ENCODE assay signal across 17 mouse cellular contexts in genomic region chr5:148553723-148554122, GRCm38 (mm10). TPM values are rescaled to one million over a fixed set of nuclear protein-coding genes. Genes with fewer than 3 reads are reported as not detected.
DNase-seq lines count a peak whose midpoint lies in the region; ATAC-seq and TF ChIP-seq lines count a peak whose summit lies in the region.
"Had no signal": no experiment of that assay in that cellular context is flagged by ENCODE, and none has a peak within 500 bp of the region (broad histone marks: within the 10 kb centered on the region; RNA-seq: fewer than 3 reads in every experiment).

No protein-coding gene starts in this region.

- peaks cover 26% of the 10 kb centered on the region for H3K4me1 ChIP-seq in heart, embryonic 11.5 days (ENCODE audit: control insufficient read depth, insufficient read depth, low read length)
- H3K4me1 ChIP-seq in megakaryocyte, embryonic 14.5 days: peaks cover 31% of the 10 kb centered on the region
- peaks cover 6% of the 10 kb centered on the region; the same call in 1 of the 2 replicates for H3K4me1 ChIP-seq in lung, postnatal 0 days (ENCODE audit: insufficient read depth, low read depth, low read length)

- peak; percentile 96 for TF ChIP-seq EP300 in lung, postnatal 0 days (IDR thresholded peaks at IDR 0.05)

- no peak for ATAC-seq in heart, embryonic 11.5 days (replicated peaks; ENCODE audit: insufficient number of reproducible peaks, low FRiP score, low TSS enrichment)
- no peak for ATAC-seq in megakaryocyte, adult 5-6 weeks (ENCODE audit: poor library complexity, severe bottlenecking)
- peak; percentile 40 for ATAC-seq in lung, postnatal 0 days
- ATAC-seq: Patski had no signal

- WGBS in heart, embryonic 11.5 days (ENCODE audit: insufficient replicate concordance): 18% methylated on average over 14 of the region's 14 CpGs
- WGBS in lung, postnatal 0 days: 41% methylated on average over 14 of the region's 14 CpGs

- intact Hi-C loops in heart, postnatal 14 days (cut with DNase I): loop anchor here (5.0 kb wide), 1 partner anchor 221 kb away; no protein-coding TSS in a partner anchor
- intact Hi-C loops in gastrocnemius, postnatal 36 days (cut with DNase I): loop anchor here (5.0 kb wide), 2 partner anchors 154 to 239 kb away; no protein-coding TSS in a partner anchor

- H3K4me3 ChIP-seq in heart, embryonic 11.5 days (ENCODE audit: low read depth, low read length): no peak overlapping the region
- peak overlapping the region; percentile 53 for H3K4me3 ChIP-seq in megakaryocyte, embryonic 14.5 days (replicated peaks)
- no peak overlapping the region for H3K4me3 ChIP-seq in lung, postnatal 0 days (ENCODE audit: low read depth, low read length)
- H3K4me3 ChIP-seq: neural tube, embryonic 12.5 days had no signal

- H3K27ac ChIP-seq in heart, embryonic 11.5 days (ENCODE audit: low read depth, low read length): no peak overlapping the region
- peak overlapping the region; percentile 98 for H3K27ac ChIP-seq in lung, postnatal 0 days (ENCODE audit: low read length)
- H3K27ac ChIP-seq: forebrain, embryonic 12.5 days; hindbrain, embryonic 15.5 days; neural tube, embryonic 12.5 days had no signal

- TF ChIP-seq CTCF in lung, postnatal 0 days (IDR thresholded peaks at IDR 0.05): no peak

- no peaks in the 10 kb centered on the region for H3K9me3 ChIP-seq in heart, embryonic 11.5 days (replicated peaks; ENCODE audit: control insufficient read depth, low read length)
- no peaks in the 10 kb centered on the region for H3K9me3 ChIP-seq in megakaryocyte, embryonic 14.5 days
- no peaks in the 10 kb centered on the region for H3K9me3 ChIP-seq in lung, postnatal 0 days (ENCODE audit: low read length)
- H3K9me3 ChIP-seq: embryonic facial prominence, embryonic 15.5 days; forebrain, embryonic 12.5 days; hindbrain, embryonic 15.5 days; neural tube, embryonic 12.5 days had no signal

- H3K9ac ChIP-seq in heart, embryonic 11.5 days (ENCODE audit: low read depth, low read length): no peak overlapping the region
- H3K9ac ChIP-seq in lung, postnatal 0 days (replicated peaks; ENCODE audit: low read depth): no peak overlapping the region
- H3K9ac ChIP-seq: neural tube, embryonic 12.5 days had no signal

- peak overlapping the region; percentile 72 for H3K4me2 ChIP-seq in heart, embryonic 11.5 days
- no peak overlapping the region for H3K4me2 ChIP-seq in lung, postnatal 0 days (replicated peaks; ENCODE audit: low read depth, low read length)

- DNase-seq in heart, postnatal 14 days: no peak
- DNase-seq in lung, postnatal 0 days (ENCODE audit: low spot score): peak; percentile 86
- no peak for DNase-seq in frontal cortex, adult 2 months (ENCODE audit: extremely low spot score in 1 of 2, low spot score in 1 of 2)
- DNase-seq in gastrocnemius, postnatal 36 days: no peak
- DNase-seq: kidney, adult 11 months; kidney, postnatal 14 days; liver; right cerebral cortex, postnatal 14 days; thymus, adult 18-20 months had no signal

- no peaks in the 10 kb centered on the region for H3K27me3 ChIP-seq in heart, embryonic 11.5 days (ENCODE audit: control insufficient read depth, insufficient read depth, low read length)
- H3K27me3 ChIP-seq in megakaryocyte, embryonic 14.5 days (replicated peaks): peaks cover 87% of the 10 kb centered on the region
- H3K27me3 ChIP-seq in lung, postnatal 0 days (replicated peaks; ENCODE audit: insufficient read depth, low read length): no peaks in the 10 kb centered on the region
- H3K27me3 ChIP-seq: embryonic facial prominence, embryonic 15.5 days; hindbrain, embryonic 15.5 days; neural tube, embryonic 12.5 days; Patski had no signal

- H3K36me3 ChIP-seq in heart, embryonic 11.5 days (ENCODE audit: control insufficient read depth, insufficient read depth, low read length): no peaks in the 10 kb centered on the region
- no peaks in the 10 kb centered on the region for H3K36me3 ChIP-seq in megakaryocyte, embryonic 14.5 days (replicated peaks; ENCODE audit: low read length)
- no peaks in the 10 kb centered on the region for H3K36me3 ChIP-seq in lung, postnatal 0 days (ENCODE audit: insufficient read depth, low read length)
- H3K36me3 ChIP-seq: embryonic facial prominence, embryonic 15.5 days; forebrain, embryonic 12.5 days; hindbrain, embryonic 15.5 days; neural tube, embryonic 12.5 days had no signal

RNA-seq across cellular contexts. Expression of gene Ubl3, which starts 1.1 kb away (rescaled TPM):
- polyA plus RNA-seq in heart, embryonic 11.5 days (2014; fragmentation: Nextera tagmentation; extraction: Ambion mirVana): 57.1 and 59.1 TPM in 2 replicates
- 10 to 100 TPM; 84.6 to 95.6 TPM for total RNA-seq in heart, postnatal 14 days (2021)
- polyA plus RNA-seq in megakaryocyte, embryonic 14.5 days (2012; ENCODE audit: insufficient read depth, low replicate concordance): 6.1 and 9.4 TPM in 2 replicates
- 90.4 and 93.3 TPM in 2 replicates for total RNA-seq in megakaryocyte, adult 5-6 weeks (2015)
- total RNA-seq in megakaryocyte, adult 5-6 weeks (2017): 122 and 130 TPM in 2 replicates
- 161 and 165 TPM in 2 replicates for polyA plus RNA-seq in lung, postnatal 0 days (2015; fragmentation: Nextera tagmentation; extraction: Ambion mirVana)
- polyA plus RNA-seq in frontal cortex, adult 2 months (2012; rRNA removed): 139 and 162 TPM in 2 replicates
- total RNA-seq in gastrocnemius, postnatal 36 days (2021): 100 to 1,000 TPM; 103 to 116 TPM
